Mouse (Mus musculus): ENCODE measurements at regions not wholly inside any gene's neighbourhood (a gene's known extent, or its start where the extent isn't known, plus 50 kb on each side); places are given as distances from the start of the nearest gene placed in this dataset.
"Not testable (repeated sequence)": the region's sequence is repeated elsewhere in the genome, so short reads cannot be mapped to it uniquely, and the experiment has no call there.

- WGBS: 92% methylated on average over 11 of the region's 11 CpGs
These were observed 116.2 kb upstream of the Egfr start for GRCm38 (mm10) chr11:16635796-16636195.

GRCm38 (mm10) chr11:16637679-16638078 lies 114.3 kb upstream of the Egfr start:
- ATAC-seq (ENCODE audit: low FRiP score, low TSS enrichment): no peak
- Histone ChIP-seq H3K4me3 (ENCODE audit: low read length) (no peak overlapping the region), H3K4me1 (ENCODE audit: insufficient read depth, low read length) (no peaks in the 10 kb centered on the region), H3K27me3 (ENCODE audit: insufficient read depth, low read length) (no peaks in the 10 kb centered on the region), H3K27ac (ENCODE audit: low read length) (no peak overlapping the region), H3K9ac (replicated peaks; ENCODE audit: low read length) (no peak overlapping the region), H3K9me3 (ENCODE audit: low read length) (no peaks in the 10 kb centered on the region), H3K4me2 (replicated peaks; ENCODE audit: low read depth, low read length) (no peak overlapping the region), H3K36me3 (ENCODE audit: insufficient read depth, low read length) (no peaks in the 10 kb centered on the region)
- WGBS: 80% methylated on average over 2 of the region's 2 CpGs

More at GRCm38 (mm10) chr11:16635796-16636195, 116.2 kb upstream of the Egfr start:
- not testable (repeated sequence) for H3K9me3 ChIP-seq (ENCODE audit: low read length); H3K9ac ChIP-seq (replicated peaks; ENCODE audit: low read length); H3K4me1 ChIP-seq (ENCODE audit: insufficient read depth, low read length); ATAC-seq (ENCODE audit: low FRiP score, low TSS enrichment); H3K4me2 ChIP-seq (replicated peaks; ENCODE audit: low read depth, low read length); H3K27ac ChIP-seq (ENCODE audit: low read length); H3K27me3 ChIP-seq (ENCODE audit: insufficient read depth, low read length); H3K4me3 ChIP-seq (ENCODE audit: low read length); H3K36me3 ChIP-seq (ENCODE audit: insufficient read depth, low read length)

- H3K4me1 ChIP-seq (ENCODE audit: insufficient read depth, low read length): no peaks in the 10 kb centered on the region
- no peaks in the 10 kb centered on the region for H3K36me3 ChIP-seq (ENCODE audit: insufficient read depth, low read length)
- H3K27me3 ChIP-seq (ENCODE audit: insufficient read depth, low read length): no peaks in the 10 kb centered on the region
- no peak overlapping the region for H3K4me2 ChIP-seq (replicated peaks; ENCODE audit: low read depth, low read length)
- no peaks in the 10 kb centered on the region for H3K9me3 ChIP-seq (ENCODE audit: low read length)
- no peak for ATAC-seq (ENCODE audit: low FRiP score, low TSS enrichment)
- WGBS: 89% methylated on average over 4 of the region's 4 CpGs
- no peak overlapping the region for H3K27ac ChIP-seq (ENCODE audit: low read length)
- no peak overlapping the region for H3K9ac ChIP-seq (replicated peaks; ENCODE audit: low read length)
- no peak overlapping the region for H3K4me3 ChIP-seq (ENCODE audit: low read length)
These were observed 113.7 kb upstream of the Egfr start for GRCm38 (mm10) chr11:16638349-16638748.

GRCm38 (mm10) chr11:16649599-16649998 lies 102.4 kb upstream of the Egfr start:
- no peaks in the 10 kb centered on the region for H3K9me3 ChIP-seq (ENCODE audit: low read length)
- H3K4me1 ChIP-seq (ENCODE audit: insufficient read depth, low read length): no peaks in the 10 kb centered on the region
- no peak overlapping the region for H3K9ac ChIP-seq (replicated peaks; ENCODE audit: low read length)
- H3K27me3 ChIP-seq (ENCODE audit: insufficient read depth, low read length): no peaks in the 10 kb centered on the region
- no peaks in the 10 kb centered on the region for H3K36me3 ChIP-seq (ENCODE audit: insufficient read depth, low read length)
- no peak overlapping the region for H3K4me3 ChIP-seq (ENCODE audit: low read length)
- no peak overlapping the region for H3K4me2 ChIP-seq (replicated peaks; ENCODE audit: low read depth, low read length)
- no peak overlapping the region for H3K27ac ChIP-seq (ENCODE audit: low read length)
- no peak for ATAC-seq (ENCODE audit: low FRiP score, low TSS enrichment)

- no peaks in the 10 kb centered on the region for H3K36me3 ChIP-seq (ENCODE audit: insufficient read depth, low read length)
- no peaks in the 10 kb centered on the region for H3K9me3 ChIP-seq (ENCODE audit: low read length)
- ATAC-seq (ENCODE audit: low FRiP score, low TSS enrichment): no peak
- no peak overlapping the region for H3K4me3 ChIP-seq (ENCODE audit: low read length)
- no peak overlapping the region for H3K27ac ChIP-seq (ENCODE audit: low read length)
- no peaks in the 10 kb centered on the region for H3K27me3 ChIP-seq (ENCODE audit: insufficient read depth, low read length)
- no peak overlapping the region for H3K4me2 ChIP-seq (replicated peaks; ENCODE audit: low read depth, low read length)
- no peak overlapping the region for H3K9ac ChIP-seq (replicated peaks; ENCODE audit: low read length)
- 88% methylated on average over 3 of the region's 3 CpGs for WGBS
- H3K4me1 ChIP-seq (ENCODE audit: insufficient read depth, low read length): no peaks in the 10 kb centered on the region
These were observed 88.2 kb upstream of the Egfr start for GRCm38 (mm10) chr11:16663806-16664205.

GRCm38 (mm10) chr11:16669453-16670251 lies 82.4 kb upstream of the Egfr start:
- ATAC-seq (ENCODE audit: low FRiP score, low TSS enrichment): no peak
- Histone ChIP-seq H3K36me3 (ENCODE audit: insufficient read depth, low read length) (no peaks in the 10 kb centered on the region), H3K9ac (replicated peaks; ENCODE audit: low read length) (no peak overlapping the region), H3K27ac (ENCODE audit: low read length) (no peak overlapping the region), H3K4me1 (ENCODE audit: insufficient read depth, low read length) (no peaks in the 10 kb centered on the region), H3K4me3 (ENCODE audit: low read length) (no peak overlapping the region), H3K27me3 (ENCODE audit: insufficient read depth, low read length) (no peaks in the 10 kb centered on the region), H3K4me2 (replicated peaks; ENCODE audit: low read depth, low read length) (no peak overlapping the region), H3K9me3 (ENCODE audit: low read length) (no peaks in the 10 kb centered on the region)
- 88% methylated on average over 4 of the region's 4 CpGs for WGBS

GRCm38 (mm10) chr11:16670282-16670681 lies 81.7 kb upstream of the Egfr start:
- Histone ChIP-seq H3K9me3 (ENCODE audit: low read length) (no peaks in the 10 kb centered on the region), H3K4me1 (ENCODE audit: insufficient read depth, low read length) (no peaks in the 10 kb centered on the region), H3K4me2 (replicated peaks; ENCODE audit: low read depth, low read length) (no peak overlapping the region), H3K4me3 (ENCODE audit: low read length) (no peak overlapping the region), H3K9ac (replicated peaks; ENCODE audit: low read length) (no peak overlapping the region), H3K36me3 (ENCODE audit: insufficient read depth, low read length) (no peaks in the 10 kb centered on the region), H3K27ac (ENCODE audit: low read length) (no peak overlapping the region), H3K27me3 (ENCODE audit: insufficient read depth, low read length) (no peaks in the 10 kb centered on the region)
- no peak for ATAC-seq (ENCODE audit: low FRiP score, low TSS enrichment)
- 85% methylated on average over 1 of the region's 1 CpGs for WGBS

- not testable (repeated sequence) for H3K4me3 ChIP-seq (ENCODE audit: low read length); H3K27me3 ChIP-seq (ENCODE audit: insufficient read depth, low read length); H3K9me3 ChIP-seq (ENCODE audit: low read length); H3K36me3 ChIP-seq (ENCODE audit: insufficient read depth, low read length); H3K27ac ChIP-seq (ENCODE audit: low read length); H3K4me1 ChIP-seq (ENCODE audit: insufficient read depth, low read length); H3K4me2 ChIP-seq (replicated peaks; ENCODE audit: low read depth, low read length); ATAC-seq (ENCODE audit: low FRiP score, low TSS enrichment); H3K9ac ChIP-seq (replicated peaks; ENCODE audit: low read length)
- 18% methylated on average over 1 of the region's 1 CpGs for WGBS
These were observed 76.1 kb upstream of the Egfr start for GRCm38 (mm10) chr11:16675951-16676350.

GRCm38 (mm10) chr11:16683538-16683937 lies 68.5 kb upstream of the Egfr start:
- 71% methylated on average over 1 of the region's 1 CpGs for WGBS
- Histone ChIP-seq H3K27ac (ENCODE audit: low read length) (no peak overlapping the region), H3K4me3 (ENCODE audit: low read length) (no peak overlapping the region), H3K4me2 (replicated peaks; ENCODE audit: low read depth, low read length) (no peak overlapping the region), H3K9ac (replicated peaks; ENCODE audit: low read length) (no peak overlapping the region), H3K9me3 (ENCODE audit: low read length) (no peaks in the 10 kb centered on the region), H3K36me3 (ENCODE audit: insufficient read depth, low read length) (no peaks in the 10 kb centered on the region), H3K27me3 (ENCODE audit: insufficient read depth, low read length) (no peaks in the 10 kb centered on the region), H3K4me1 (ENCODE audit: insufficient read depth, low read length) (no peaks in the 10 kb centered on the region)
- ATAC-seq (ENCODE audit: low FRiP score, low TSS enrichment): peak; percentile 51; the same call in 1 of the 2 replicates

- Histone ChIP-seq H3K36me3 (ENCODE audit: insufficient read depth, low read length) (no peaks in the 10 kb centered on the region), H3K9ac (replicated peaks; ENCODE audit: low read length) (no peak overlapping the region), H3K4me3 (ENCODE audit: low read length) (no peak overlapping the region), H3K4me1 (ENCODE audit: insufficient read depth, low read length) (no peaks in the 10 kb centered on the region), H3K27me3 (ENCODE audit: insufficient read depth, low read length) (no peaks in the 10 kb centered on the region), H3K4me2 (replicated peaks; ENCODE audit: low read depth, low read length) (no peak overlapping the region), H3K27ac (ENCODE audit: low read length) (no peak overlapping the region), H3K9me3 (ENCODE audit: low read length) (no peaks in the 10 kb centered on the region)
- ATAC-seq (ENCODE audit: low FRiP score, low TSS enrichment): no peak
- WGBS: 61% methylated on average over 1 of the region's 1 CpGs
These were observed 56.4 kb upstream of the Egfr start for GRCm38 (mm10) chr11:16695596-16695995.
